Mouse (Mus musculus) embryo, embryonic 11.5 days (tissue): ENCODE results near the gene Dhh.

Experiments
- DNase-seq: peaks from one replicate; pipeline ENCODE4 v3.0.0-alpha.2; 2012; ENCODE audit warnings: low read depth, low spot score

Dhh gene

GRCm38 (mm10) chr15:98851229-98851818, 47.0 kb downstream of the Dhh start:
- no peak for DNase-seq

- no peak for DNase-seq
These were observed 47.7 kb downstream of the Dhh start for GRCm38 (mm10) chr15:98850668-98851067.

- DNase-seq = no peak
These were observed 48.3 kb downstream of the Dhh start for GRCm38 (mm10) chr15:98849956-98850600.

- no peak for DNase-seq
These were observed 49.2 kb downstream of the Dhh start for GRCm38 (mm10) chr15:98849165-98849564.

GRCm38 (mm10) chr15:98846140-98846539, 52.2 kb downstream of the Dhh start:
- no peak for DNase-seq

- DNase-seq = no peak
These were observed 53.2 kb downstream of the Dhh start for GRCm38 (mm10) chr15:98845149-98845548.

- DNase-seq = no peak
These were observed 54.6 kb downstream of the Dhh start for GRCm38 (mm10) chr15:98843595-98844223.
